14 mouse cellular contexts compared by ENCODE assay signal in the genomic region with DNA sequence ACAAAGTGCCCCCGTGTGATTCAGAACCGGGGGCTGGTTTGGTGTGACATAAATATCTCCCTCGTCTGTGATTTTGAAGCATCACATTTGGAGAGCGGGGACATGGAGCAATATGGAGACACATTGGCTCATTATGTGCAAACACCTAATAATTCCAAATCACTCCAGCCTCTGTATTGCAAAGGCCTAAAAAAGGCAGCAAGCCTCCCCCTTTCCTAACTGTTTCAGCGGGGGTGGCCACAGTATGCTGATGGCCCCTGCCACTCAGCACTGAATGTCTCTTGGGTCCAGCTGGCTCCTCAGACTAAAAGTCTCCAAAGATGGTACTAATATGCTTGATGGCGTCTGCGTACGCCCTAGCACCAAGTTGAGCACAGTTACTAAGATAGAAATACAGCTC. TPM values are rescaled to one million over a fixed set of nuclear protein-coding genes. Genes with fewer than 3 reads are reported as not detected.
"Had no signal": no experiment of that assay in that cellular context is flagged by ENCODE, and none has a peak within 500 bp of the region (broad histone marks: within the 10 kb centered on the region; RNA-seq: fewer than 3 reads in every experiment).

No protein-coding gene starts in this region.

- H3K9me3 ChIP-seq: intestine, embryonic 15.5 days; limb, embryonic 10.5 days; liver, embryonic 15.5 days; midbrain, embryonic 10.5 days; neural tube, embryonic 12.5 days had no signal

- H3K27ac ChIP-seq: intestine, embryonic 15.5 days; limb, embryonic 10.5 days; liver, embryonic 15.5 days; midbrain, embryonic 10.5 days; neural tube, embryonic 12.5 days; stomach, postnatal 0 days had no signal

- H3K4me3 ChIP-seq: intestine, embryonic 15.5 days; limb, embryonic 10.5 days; liver, embryonic 15.5 days; midbrain, embryonic 10.5 days; neural tube, embryonic 12.5 days had no signal

- H3K36me3 ChIP-seq: intestine, embryonic 15.5 days; limb, embryonic 10.5 days; liver, embryonic 15.5 days; midbrain, embryonic 10.5 days; neural tube, embryonic 12.5 days had no signal

- H3K4me1 ChIP-seq: intestine, embryonic 15.5 days; limb, embryonic 10.5 days; liver, embryonic 15.5 days; midbrain, embryonic 10.5 days; neural tube, embryonic 12.5 days had no signal

- H3K9ac ChIP-seq: intestine, embryonic 15.5 days; liver, embryonic 15.5 days; neural tube, embryonic 12.5 days had no signal

- H3K4me2 ChIP-seq: intestine, embryonic 15.5 days; liver, embryonic 11.5 days; liver, embryonic 15.5 days; neural tube, embryonic 12.5 days had no signal

- H3K27me3 ChIP-seq: intestine, embryonic 15.5 days; liver, embryonic 15.5 days; neural tube, embryonic 12.5 days had no signal

- DNase-seq: kidney, adult 18-20 months; kidney, postnatal 10 days; kidney, postnatal 4 days; lung, postnatal 36 days; midbrain, embryonic 14.5 days; thymus, postnatal 4 days had no signal

- ATAC-seq: intestine, embryonic 15.5 days had no signal

RNA-seq across cellular contexts. Expression of a gene that starts 45.6 kb away (rescaled TPM):
- total RNA-seq: monocyte, adult 5-6 weeks had no signal
